Mouse (Mus musculus) heart, postnatal 10 days (tissue): ENCODE measurements around the gene Crtam. TPM values are rescaled to one million over a fixed set of nuclear protein-coding genes. Genes with fewer than 3 reads are reported as not detected.

Source experiments
- total RNA-seq, 2 experiments: library from RNA; stranded (reverse); gene quantifications; 2 replicates each; pipeline ENCODE4 v1.2.3; 2021

Gene Crtam
- total RNA-seq, 2 experiments from 2014 or later: 0.12 TPM; not detected in 1

Other genes starting within 250 kb of the Crtam start
- 1,000 to 10,000 TPM; 1,111 to 1,159 TPM for gene Hspa8, start 203.6 kb downstream of the Crtam start, total RNA-seq
- not detected for gene Bsx, start 130.5 kb downstream of the Crtam start, total RNA-seq
- gene Jhy, start 40.5 kb downstream of the Crtam start, total RNA-seq: not detected
- gene Ubash3b, start 157.1 kb upstream of the Crtam start, total RNA-seq: 1 to 10 TPM; 2.9 to 3.7 TPM